Mouse (Mus musculus) embryo, embryonic 11 days (tissue): ENCODE measurements at regions not wholly inside any gene's neighbourhood (a gene's known extent, or its start where the extent isn't known, plus 50 kb on each side); places are given as distances from the start of the nearest gene placed in this dataset.

Experiments
- DNase-seq: peaks from one replicate; pipeline ENCODE4 v3.0.0-alpha.2; 2015

GRCm38 (mm10) chr4:93935692-93936091 lies 600.4 kb upstream of the Tusc1 start:
- no peak for DNase-seq

GRCm38 (mm10) chr4:93927117-93927516 lies 591.8 kb upstream of the Tusc1 start:
- DNase-seq: no peak

DNA sequence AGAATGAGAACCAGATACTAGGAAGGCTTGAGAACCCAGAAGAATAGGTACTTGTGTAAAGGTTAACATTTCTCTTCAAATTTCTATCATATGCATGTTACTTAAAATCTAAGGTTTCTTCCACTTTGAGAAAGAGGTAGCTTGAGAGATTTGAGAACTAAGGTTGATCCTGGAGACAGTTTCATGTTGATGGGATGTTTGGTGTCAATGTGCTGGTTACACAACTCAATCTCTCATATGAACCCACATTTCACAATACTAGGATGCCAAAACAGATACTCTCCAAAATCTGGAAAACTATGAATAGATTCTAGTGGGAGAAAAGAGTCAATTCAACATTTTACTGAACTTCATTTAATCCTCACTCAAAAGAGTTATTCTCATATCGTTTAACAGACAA lies 589.1 kb upstream of the Tusc1 start:
- no peak for DNase-seq

- no peak for DNase-seq
Measured at GRCm38 (mm10) chr4:93886631-93887030, 551.3 kb upstream of the Tusc1 start.

GRCm38 (mm10) chr4:93881318-93881717 lies 546.0 kb upstream of the Tusc1 start:
- DNase-seq: no peak

- peak; percentile 9 for DNase-seq
Measured at GRCm38 (mm10) chr4:93879351-93879872, 544.1 kb upstream of the Tusc1 start.

- DNase-seq: peak; percentile 15
Measured at GRCm38 (mm10) chr4:93873271-93873670, 538.0 kb upstream of the Tusc1 start.

- no peak for DNase-seq
Measured at GRCm38 (mm10) chr4:93853451-93853850, 518.1 kb upstream of the Tusc1 start.

GRCm38 (mm10) chr4:93849178-93849577 lies 513.9 kb upstream of the Tusc1 start:
- no peak for DNase-seq

DNA sequence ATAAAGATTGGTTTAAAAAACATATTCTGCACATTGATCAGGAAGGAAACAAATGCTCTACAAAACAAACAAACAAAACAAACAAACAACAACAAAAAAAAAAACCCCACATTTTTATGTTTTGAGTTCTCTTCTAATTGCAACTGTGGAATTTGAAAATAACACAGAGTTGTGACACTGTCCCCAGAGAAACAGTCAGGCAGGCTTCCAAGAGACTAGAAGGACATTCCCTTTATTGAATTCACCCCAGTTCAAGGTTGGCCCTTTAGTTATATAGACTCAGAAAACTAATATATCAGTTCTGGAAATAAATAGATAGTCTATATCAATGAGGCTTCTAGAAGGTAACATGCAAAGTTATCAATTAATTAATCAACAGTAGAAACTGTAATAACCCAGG lies 495.4 kb upstream of the Tusc1 start:
- no peak for DNase-seq

GRCm38 (mm10) chr4:93793104-93793503 lies 457.8 kb upstream of the Tusc1 start:
- DNase-seq: no peak

GRCm38 (mm10) chr4:93790157-93790556 lies 454.8 kb upstream of the Tusc1 start:
- no peak for DNase-seq

DNA sequence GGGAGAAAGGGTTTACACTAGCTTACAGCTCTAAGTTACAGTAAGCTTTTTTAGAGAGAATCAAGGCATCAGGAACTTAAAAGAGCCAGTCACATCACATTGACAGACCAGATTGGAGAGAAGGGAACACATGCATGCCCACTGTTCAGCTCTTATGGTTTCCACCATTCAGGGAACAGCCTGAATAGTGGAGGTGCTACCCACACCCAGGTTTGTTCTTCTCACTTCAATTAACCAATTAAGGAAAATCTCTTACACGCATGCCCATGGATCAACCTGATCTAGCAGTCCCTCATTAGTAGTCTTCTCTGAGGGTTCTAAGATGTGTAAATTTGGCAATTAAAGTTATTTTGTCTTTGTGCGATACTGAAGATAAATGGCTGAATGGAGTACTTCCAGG lies 419.2 kb upstream of the Tusc1 start:
- DNase-seq: no peak

- no peak for DNase-seq
Measured at GRCm38 (mm10) chr4:93746326-93746725, 411.0 kb upstream of the Tusc1 start.

DNA sequence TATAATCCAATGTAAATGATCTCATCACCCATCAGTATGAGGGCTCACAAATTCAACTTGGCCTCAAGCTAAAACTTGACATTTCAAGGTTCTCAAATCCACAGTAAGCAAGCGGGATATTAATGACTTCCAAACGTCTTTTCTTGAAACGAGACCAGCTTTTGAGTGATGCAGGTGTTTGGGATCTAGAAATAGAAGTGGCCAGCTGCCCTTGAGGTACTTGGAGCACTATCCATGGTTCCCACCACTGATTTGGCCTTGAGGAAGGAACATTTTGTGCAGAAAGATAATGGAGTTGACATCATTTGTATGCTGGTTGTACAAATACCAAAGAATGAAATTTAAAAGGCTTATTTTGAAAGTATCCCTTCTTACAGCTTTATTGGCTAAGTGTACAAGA lies 378.4 kb upstream of the Tusc1 start:
- DNase-seq: no peak

DNA sequence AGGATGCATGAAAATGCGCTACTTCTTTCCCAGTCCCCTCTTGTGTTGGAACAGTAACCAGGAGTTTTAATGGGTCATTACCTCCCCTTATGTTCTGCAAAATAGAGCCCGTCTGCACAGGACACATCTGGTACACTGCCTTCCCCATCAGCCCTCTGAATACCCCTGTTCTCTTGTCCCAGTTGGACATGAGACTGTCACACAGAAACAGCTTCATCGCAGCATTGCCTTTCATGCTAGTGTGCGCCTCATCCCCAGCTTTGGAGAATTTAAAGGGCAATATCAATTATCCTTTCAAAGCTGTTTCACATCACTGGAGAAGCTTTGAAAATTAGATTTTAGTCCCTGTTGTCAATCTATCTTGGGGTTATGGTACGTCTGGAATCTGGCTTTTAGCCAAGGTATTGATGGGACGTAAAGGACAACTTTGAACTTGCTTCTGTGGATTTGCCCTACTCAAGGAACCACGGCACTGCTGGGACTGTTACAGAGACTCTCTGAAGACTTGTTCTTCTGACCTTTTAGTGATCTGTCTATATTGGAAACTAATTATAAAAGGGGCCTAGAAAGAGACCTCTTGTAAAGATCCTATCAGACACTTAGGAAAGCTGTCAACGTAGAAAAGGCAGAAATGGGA lies 341.2 kb upstream of the Tusc1 start:
- DNase-seq: no peak

- DNase-seq: no peak
Measured at GRCm38 (mm10) chr4:93675739-93676402, 340.6 kb upstream of the Tusc1 start.

DNA sequence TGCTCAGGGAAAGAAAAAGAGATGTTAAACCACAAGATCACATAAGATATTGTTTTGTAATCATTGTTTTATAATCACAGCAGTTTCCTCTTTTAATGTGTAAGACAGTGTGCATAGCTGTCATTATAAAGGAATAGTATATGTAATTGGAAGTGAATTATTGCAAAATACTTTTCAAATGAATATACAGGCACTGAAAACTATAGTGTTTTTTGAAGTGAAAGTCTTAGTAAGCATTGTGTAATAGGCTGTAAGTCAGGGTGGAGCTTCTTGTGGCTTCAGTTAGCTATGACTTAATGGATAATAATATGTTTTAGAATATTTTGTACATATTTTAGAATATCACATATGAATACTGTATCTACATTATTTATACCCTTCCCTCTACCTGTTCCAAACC lies 333.7 kb upstream of the Tusc1 start:
- no peak for DNase-seq

GRCm38 (mm10) chr4:93664293-93664692 lies 329.0 kb upstream of the Tusc1 start:
- no peak for DNase-seq

DNA sequence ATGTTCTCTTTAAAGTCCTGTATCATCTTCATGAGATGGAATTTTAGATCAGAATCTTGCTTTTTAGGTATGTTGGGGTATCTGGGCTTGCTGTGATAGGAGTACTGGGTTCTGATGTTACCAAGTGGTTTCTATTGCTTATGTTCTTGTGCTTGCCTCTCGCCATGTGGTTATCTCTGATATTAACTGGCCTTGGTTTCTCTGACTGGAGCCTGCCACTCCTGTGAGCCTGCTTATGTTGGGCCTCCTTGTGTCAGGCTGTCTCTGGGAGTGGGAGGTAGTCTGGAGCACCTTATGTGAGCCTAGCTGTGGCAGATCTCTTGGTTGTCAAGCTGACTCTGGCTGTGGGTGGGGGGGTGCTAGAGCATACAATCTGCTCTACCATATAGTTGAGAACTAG lies 302.9 kb upstream of the Tusc1 start:
- no peak for DNase-seq

- DNase-seq: no peak
Measured at GRCm38 (mm10) chr4:93598474-93598873, 263.2 kb upstream of the Tusc1 start.

DNA sequence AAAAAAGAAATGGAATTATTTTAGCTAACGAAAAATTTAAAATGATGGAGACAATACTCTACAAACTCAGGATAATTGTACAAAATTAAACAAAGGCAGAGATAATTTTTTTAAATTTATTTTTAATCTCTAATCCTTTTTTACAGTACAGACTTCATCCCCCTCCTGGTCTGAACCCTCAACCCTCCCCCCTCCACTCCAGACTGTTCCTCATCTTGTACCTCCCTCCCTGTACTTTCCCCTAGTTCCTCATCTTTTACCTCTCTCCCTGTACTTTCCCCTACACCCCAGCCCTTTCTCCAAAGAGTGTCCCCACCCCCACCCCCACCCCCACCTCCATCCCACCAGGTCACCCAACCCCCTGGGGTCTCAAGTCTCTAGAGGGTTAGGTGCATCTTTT lies 249.0 kb upstream of the Tusc1 start:
- DNase-seq: no peak

DNA sequence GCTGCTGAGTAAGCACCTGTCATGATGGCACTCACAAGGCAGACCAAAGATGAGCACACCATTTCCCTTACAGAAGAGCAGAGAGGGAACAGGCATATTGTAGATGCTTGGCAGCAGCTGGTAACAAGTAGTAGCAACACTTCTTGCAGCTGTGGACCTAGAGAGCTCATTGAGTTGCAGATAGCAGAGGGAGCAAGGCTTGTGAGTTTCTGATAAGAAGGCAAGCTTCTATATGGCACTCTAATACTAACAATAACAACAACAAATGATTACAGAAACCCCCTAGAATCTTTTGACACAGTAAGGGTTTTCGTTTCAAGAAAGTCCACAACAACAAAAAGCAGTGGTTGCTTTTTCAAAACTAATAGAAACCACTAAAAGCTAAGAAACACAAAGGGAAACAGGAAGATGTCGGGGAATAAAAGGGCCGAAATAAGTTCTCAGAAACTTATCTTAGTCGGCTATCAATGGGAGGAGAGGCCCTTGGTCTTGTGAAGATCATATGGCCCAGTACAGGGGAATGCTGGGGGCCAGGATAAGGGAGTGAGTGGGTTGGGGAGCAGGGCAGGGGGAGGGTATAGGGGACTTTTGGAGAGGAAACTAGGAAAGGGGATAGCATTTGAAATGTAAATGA lies 248.5 kb upstream of the Tusc1 start:
- DNase-seq: no peak

GRCm38 (mm10) chr4:93579343-93579742 lies 244.0 kb upstream of the Tusc1 start:
- DNase-seq: no peak
